Mouse (Mus musculus): ENCODE data around the gene Tymp.

GRCm38 (mm10) chr15:89352795-89353194, 24.0 kb downstream of the Tymp start:
- TF ChIP-seq ZNF384 (IDR thresholded peaks at IDR 0.05; ENCODE audit: low read depth, low read length) (no peak), CHD2 (IDR thresholded peaks at IDR 0.05; ENCODE audit: low read depth, low read length) (no peak), HCFC1 (IDR thresholded peaks at IDR 0.05; ENCODE audit: borderline replicate concordance, insufficient read depth, low read length) (no peak), MAFK (IDR thresholded peaks at IDR 0.05; ENCODE audit: insufficient read depth, low read depth, low read length) (no peak)
